Mouse (Mus musculus): ENCODE measurements around the gene Scamp3. TPM values are rescaled to one million over a fixed set of nuclear protein-coding genes. Genes with fewer than 3 reads are reported as not detected.

The Scamp3 gene
- total and polyA plus RNA-seq, 3 experiments, result 101 to 287 TPM; not detected in 1

GRCm38 (mm10) chr3:89213803-89214530 is 36.7 kb downstream of the Scamp3 start (continued):
- no peak for TF ChIP-seq ZC3H11A (IDR thresholded peaks at IDR 0.05; ENCODE audit: low read depth, low read length)
- TF ChIP-seq MYC (IDR thresholded peaks at IDR 0.05; ENCODE audit: low read depth, low read length), result peak; percentile 20; the same call in 1 of the 2 replicates
- TF ChIP-seq USF2 (IDR thresholded peaks at IDR 0.05; ENCODE audit: borderline replicate concordance in 1 of 2, insufficient read depth in 1 of 2, low read depth in 1 of 2, low read length in 2 of 2), result no peak
- TF ChIP-seq POLR2AphosphoS2 (IDR thresholded peaks at IDR 0.05; ENCODE audit: low read length), result peak; percentile 58; the same call in 1 of the 2 replicates
- TF ChIP-seq CHD2 (IDR thresholded peaks at IDR 0.05; ENCODE audit: low read length), result peak; percentile 62
- TF ChIP-seq HCFC1 (IDR thresholded peaks at IDR 0.05; ENCODE audit: low read depth, low read length), result peak; percentile 97
- 0 out of 4 replicates have a peak, but pooled peaks of 1 of the 2 experiments have one; percentile 14 for TF ChIP-seq EP300 (IDR thresholded peaks at IDR 0.05; ENCODE audit: low read depth in 1 of 2, low read length in 2 of 2)
- TF ChIP-seq MYB (IDR thresholded peaks at IDR 0.05; ENCODE audit: low read depth, low read length), result no peak
- no peak; the same call in 1 of the 2 replicates for TF ChIP-seq TCF12 (IDR thresholded peaks at IDR 0.05; ENCODE audit: low read depth, low read length)
- TF ChIP-seq USF1 (IDR thresholded peaks at IDR 0.05; ENCODE audit: low read depth, low read length), result peak; percentile 80
- TF ChIP-seq MAZ (IDR thresholded peaks at IDR 0.05; ENCODE audit: low read depth, low read length), result peak; percentile 65; the same call in 1 of the 2 replicates
- TF ChIP-seq POLR2A (IDR thresholded peaks at IDR 0.05; ENCODE audit: control insufficient read depth in 1 of 2, insufficient read depth in 1 of 2, low read depth in 1 of 2, low read length in 2 of 2, poor library complexity in 1 of 2), result peak; percentile 73 to 78

- Histone ChIP-seq H3K27me3 (ENCODE audit: control insufficient read depth in 1 of 2, insufficient read depth in 2 of 2, low read length in 2 of 2) (no peaks in the 10 kb centered on the region), H3K9ac (ENCODE audit: control insufficient read depth, low read depth, low read length, poor library complexity, severe bottlenecking) (peak within 1 kb of the TSS; percentile 80), H3K9me3 (replicated peaks; ENCODE audit: insufficient read depth, low read length) (no peaks in the 10 kb centered on the region), H3K4me3 (ENCODE audit: control insufficient read depth in 1 of 2, insufficient read depth in 1 of 2, low read depth in 2 of 2, low read length in 2 of 2) (peak within 1 kb of the TSS; percentile 84 to 98), H3K4me1 (ENCODE audit: control insufficient read depth in 1 of 2, insufficient read depth in 2 of 2, low read length in 2 of 2) (peaks cover 2 to 14% of the 10 kb centered on the region in 2 experiments; a peak in 3 of 4 replicates), H3K27ac (ENCODE audit: control insufficient read depth, low read depth, low read length) (peak within 1 kb of the TSS; percentile 56), H3K36me3 (ENCODE audit: control insufficient read depth in 1 of 2, insufficient read depth in 2 of 2, low read length in 2 of 2) (peaks cover 0 to 10% of the 10 kb centered on the region in 2 experiments; a peak in 2 of 4 replicates), H3K79me2 (ENCODE audit: control insufficient read depth, insufficient read depth, low read length, poor library complexity) (peaks cover 10% of the 10 kb centered on the region)
- TF ChIP-seq BHLHE40 (IDR thresholded peaks at IDR 0.05; ENCODE audit: borderline replicate concordance, low read depth, low read length) (no peak), ZNF384 (IDR thresholded peaks at IDR 0.05; ENCODE audit: low read depth, low read length) (peak; percentile 77), MAX (IDR thresholded peaks at IDR 0.05; ENCODE audit: low read length) (no peak), KAT2A (conservative IDR thresholded peaks at IDR 0.05; ENCODE audit: low read depth, low read length) (no peak), NELFE (IDR thresholded peaks at IDR 0.05; ENCODE audit: low read depth, low read length) (0 out of 2 replicates have a peak, but pooled peaks have one; percentile 9), EP300 (IDR thresholded peaks at IDR 0.05; ENCODE audit: low read depth in 1 of 2, low read length in 2 of 2) (no peak), MXI1 (IDR thresholded peaks at IDR 0.05; ENCODE audit: low read depth, low read length) (peak; percentile 52; the same call in 1 of the 2 replicates), SMC3 (IDR thresholded peaks at IDR 0.05; ENCODE audit: low read depth, low read length) (0 out of 2 replicates have a peak, but pooled peaks have one; percentile 1), E2F4 (IDR thresholded peaks at IDR 0.05; ENCODE audit: borderline replicate concordance, low read depth, low read length) (no peak), USF1 (IDR thresholded peaks at IDR 0.05; ENCODE audit: low read depth, low read length) (0 out of 2 replicates have a peak, but pooled peaks have one; percentile 0)
- DNase-seq (ENCODE audit: low read depth, low spot score), result peak; percentile 49
These were observed 37.6 kb downstream of the Scamp3 start, which contains the start of gene Thbs3 for GRCm38 (mm10) chr3:89214681-89215411. Gene Thbs3, plus strand, starts transcription at chr3:89215180.
